Mouse (Mus musculus) hindbrain, embryonic 12.5 days (tissue): Measurements from ENCODE around the gene 1520401A03Rik. TPM values are rescaled to one million over a fixed set of nuclear protein-coding genes. Genes with fewer than 3 reads are reported as not detected.

Experiments
- ATAC-seq: fragments of 200-750 bp; cut with Nextera tagmentation; 2 replicates; pipeline ENCODE4 v1.8.0; 2017; ENCODE audit warnings: moderate TSS enrichment; ENCODE audit not compliant: low FRiP score
- H3K27ac ChIP-seq: fragments of 300-500 bp; sonication (generic); 2 replicates; pipeline ENCODE4 v1.5.1; 2016; ENCODE audit warnings: mild to moderate bottlenecking
- H3K27me3 ChIP-seq: fragments of 300-500 bp; sonication (generic); 2 replicates; pipeline ENCODE4 v1.6.1; 2016; ENCODE audit warnings: mild to moderate bottlenecking
- H3K36me3 ChIP-seq: fragments of 300-500 bp; sonication (generic); 2 replicates; pipeline ENCODE4 v1.6.1; 2016; ENCODE audit warnings: mild to moderate bottlenecking
- H3K4me1 ChIP-seq: fragments of 300-500 bp; sonication (generic); 2 replicates; pipeline ENCODE4 v1.6.1; 2016
- H3K4me2 ChIP-seq: fragments of 300-500 bp; sonication (generic); replicated peaks from 2 replicates; pipeline ENCODE4 v1.6.1; 2016; ENCODE audit warnings: mild to moderate bottlenecking
- H3K4me3 ChIP-seq: fragments of 300-500 bp; sonication (generic); 2 replicates; pipeline ENCODE4 v1.5.1; 2016; ENCODE audit warnings: mild to moderate bottlenecking
- H3K9ac ChIP-seq: fragments of 300-500 bp; sonication (generic); 2 replicates; pipeline ENCODE4 v1.6.1; 2016; ENCODE audit warnings: mild to moderate bottlenecking, moderate library complexity
- H3K9me3 ChIP-seq: fragments of 300-500 bp; sonication (generic); replicated peaks from 2 replicates; pipeline ENCODE4 v1.6.1; 2016; ENCODE audit warnings: mild to moderate bottlenecking
- WGBS: fragments of 180-500 bp; shearing (Covaris S2); methylation state at CpG from one replicate; pipeline ENCODE4 v1.1.7; 2016; 5-methylcytosine and 5-hydroxymethylcytosine counted together
- polyA plus RNA-seq: library from polyadenylated mRNA; unstranded; fragments of >200 nt; fragmentation: Nextera tagmentation; extraction: Ambion mirVana; gene quantifications from 2 replicates; pipeline ENCODE4 v1.2.1, GENCODE M21; 2016

1520401A03Rik gene
- polyA plus RNA-seq, 1 experiment from 2014 or later: 0.21 TPM

DNA sequence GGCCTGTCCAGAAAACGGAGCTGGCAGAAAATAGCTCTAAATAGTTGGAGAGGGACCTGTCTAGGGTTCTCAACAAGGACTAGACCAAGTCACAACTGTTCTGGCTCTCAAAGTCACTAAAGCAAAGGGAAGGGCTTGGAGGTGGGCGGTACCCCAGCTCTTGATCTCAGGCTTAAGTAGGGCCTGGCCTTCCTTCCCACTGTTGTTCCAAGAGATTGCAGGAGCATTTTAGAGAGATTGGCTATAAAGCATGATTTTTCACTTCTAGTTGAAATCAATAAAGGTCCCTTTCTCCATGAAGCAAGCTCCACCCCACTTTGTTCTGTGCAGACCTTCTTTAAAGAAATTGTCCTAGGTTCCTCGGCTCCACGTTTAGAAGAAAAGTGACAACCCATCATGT, 2.9 kb upstream of the 1520401A03Rik start:
- Histone ChIP-seq H3K9me3 (no peaks in the 10 kb centered on the region), H3K27ac (0 out of 2 replicates have a peak overlapping the region, but pooled peaks have one; percentile 35)

DNA sequence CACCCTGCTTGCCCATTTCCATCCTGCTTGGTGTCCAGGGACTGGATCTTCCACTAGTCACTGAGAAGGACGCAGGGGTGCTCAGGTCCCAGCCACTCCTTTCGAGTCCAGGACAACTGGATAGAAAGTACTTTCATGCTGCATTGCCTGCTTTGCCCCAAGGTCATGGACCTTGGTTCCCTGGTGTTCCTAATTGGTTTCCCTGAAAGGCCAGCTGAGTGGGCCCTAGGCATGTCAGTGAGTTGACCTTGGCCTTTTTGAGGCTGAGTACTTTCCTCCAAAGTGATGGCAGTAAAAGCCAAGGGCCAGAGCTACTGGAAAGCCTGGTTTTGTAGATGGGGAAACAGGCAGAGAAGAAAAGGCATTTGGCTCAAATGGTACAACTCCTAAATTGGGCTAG, 697 bp downstream of the 1520401A03Rik start:
- Histone ChIP-seq H3K27me3 (no peaks in the 10 kb centered on the region), H3K36me3 (no peaks in the 10 kb centered on the region), H3K9ac (no peak overlapping the region), H3K4me3 (no peak overlapping the region), H3K4me1 (peaks cover 5% of the 10 kb centered on the region; the same call in 1 of the 2 replicates), H3K27ac (no peak overlapping the region), H3K4me2 (no peak overlapping the region), H3K9me3 (no peaks in the 10 kb centered on the region)
- no peak for ATAC-seq
- WGBS: 73% methylated on average over 2 of the region's 2 CpGs

More for the DNA sequence above, 2.9 kb upstream of the 1520401A03Rik start:
- Histone ChIP-seq H3K4me1 (peaks cover 5% of the 10 kb centered on the region; the same call in 1 of the 2 replicates), H3K36me3 (no peaks in the 10 kb centered on the region), H3K4me2 (peak overlapping the region; percentile 97), H3K27me3 (no peaks in the 10 kb centered on the region), H3K4me3 (peak overlapping the region; percentile 88), H3K9ac (no peak overlapping the region)
- ATAC-seq: no peak; the same call in 1 of the 2 replicates
- 64% methylated on average over 4 of the region's 4 CpGs for WGBS

DNA sequence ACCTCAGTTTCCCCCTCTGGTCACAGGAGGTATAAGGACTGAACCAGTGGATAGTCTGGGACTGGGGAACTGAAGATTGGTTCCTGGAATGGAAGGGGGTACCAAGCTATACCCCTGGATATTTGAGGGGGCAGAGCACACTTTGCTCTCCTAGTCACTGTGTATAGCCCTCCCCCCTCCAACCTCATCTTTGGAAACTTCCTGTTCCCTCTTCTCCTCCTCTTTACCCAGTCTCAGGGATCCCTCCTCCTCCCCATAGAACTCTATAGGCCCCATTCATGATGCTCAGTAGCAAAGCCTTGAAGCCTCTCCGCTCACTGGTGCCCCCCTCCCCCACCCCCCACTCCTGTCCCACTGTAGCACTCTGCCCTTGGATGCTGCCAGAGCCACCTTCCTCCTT, 3.1 kb downstream of the 1520401A03Rik start:
- Histone ChIP-seq H3K36me3 (no peaks in the 10 kb centered on the region), H3K9ac (no peak overlapping the region), H3K27me3 (0 out of 2 replicates have a peak, but pooled peaks cover under 1% of the 10 kb centered on the region), H3K4me2 (no peak overlapping the region), H3K27ac (no peak overlapping the region), H3K9me3 (no peaks in the 10 kb centered on the region), H3K4me1 (no peaks in the 10 kb centered on the region), H3K4me3 (no peak overlapping the region)
- WGBS: 11% methylated on average over 1 of the region's 1 CpGs
- ATAC-seq: no peak

DNA sequence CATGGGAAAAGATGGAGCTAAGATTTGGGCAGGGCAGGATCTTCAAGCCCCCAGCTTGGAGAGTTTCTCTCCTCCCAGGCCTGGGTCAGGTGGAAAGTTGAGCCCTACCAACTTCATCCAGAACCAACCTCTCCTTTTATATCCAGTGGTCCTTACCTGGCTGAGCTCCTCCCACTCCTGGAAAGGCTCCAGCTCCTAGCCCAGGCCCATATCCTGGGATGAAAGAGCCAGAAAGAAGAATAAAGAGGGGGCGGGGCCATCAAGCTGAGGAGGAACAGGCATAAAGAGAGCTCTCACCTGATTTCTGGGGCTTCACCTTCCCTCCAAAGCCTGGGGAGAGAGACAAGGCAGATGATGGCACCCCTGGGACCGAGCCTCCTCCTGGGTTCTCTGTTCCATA, 5.6 kb downstream of the 1520401A03Rik start:
- Histone ChIP-seq H3K4me3 (no peak overlapping the region), H3K27me3 (0 out of 2 replicates have a peak, but pooled peaks cover 2% of the 10 kb centered on the region), H3K36me3 (no peaks in the 10 kb centered on the region), H3K4me1 (no peaks in the 10 kb centered on the region), H3K4me2 (no peak overlapping the region), H3K27ac (no peak overlapping the region), H3K9ac (no peak overlapping the region), H3K9me3 (no peaks in the 10 kb centered on the region)
- 53% methylated on average over 2 of the region's 2 CpGs for WGBS
- ATAC-seq: no peak

DNA sequence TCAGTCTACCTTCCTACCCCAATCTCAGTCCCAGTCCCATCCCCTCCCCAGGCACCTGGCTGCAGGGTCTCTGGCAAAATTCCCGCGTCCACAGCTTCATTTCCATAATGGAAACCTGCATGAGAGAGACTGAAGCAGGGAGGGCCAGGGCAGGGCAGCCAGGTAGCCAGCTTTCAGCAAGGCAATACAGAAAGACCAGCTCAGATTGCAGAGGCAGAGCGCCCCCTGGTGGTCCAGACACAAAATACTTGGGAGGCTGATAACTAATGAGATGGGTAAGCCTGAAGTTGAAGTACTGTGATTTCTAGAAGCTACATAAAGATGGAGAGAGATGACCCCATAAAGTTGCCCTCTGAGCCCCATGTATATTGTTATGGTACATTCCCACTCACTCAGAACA, 16.4 kb downstream of the 1520401A03Rik start:
- WGBS: 2% methylated on average over 3 of the region's 3 CpGs
- H3K4me3 ChIP-seq: no peak overlapping the region
- H3K9ac ChIP-seq: no peak overlapping the region
- peak; percentile 39; the same call in 1 of the 2 replicates for ATAC-seq
- H3K9me3 ChIP-seq: no peaks in the 10 kb centered on the region
- H3K36me3 ChIP-seq: no peaks in the 10 kb centered on the region
- no peak overlapping the region for H3K4me2 ChIP-seq
- no peak overlapping the region for H3K27ac ChIP-seq
- H3K27me3 ChIP-seq: peaks cover 9% of the 10 kb centered on the region; the same call in 1 of the 2 replicates
- H3K4me1 ChIP-seq: peaks cover 5% of the 10 kb centered on the region

DNA sequence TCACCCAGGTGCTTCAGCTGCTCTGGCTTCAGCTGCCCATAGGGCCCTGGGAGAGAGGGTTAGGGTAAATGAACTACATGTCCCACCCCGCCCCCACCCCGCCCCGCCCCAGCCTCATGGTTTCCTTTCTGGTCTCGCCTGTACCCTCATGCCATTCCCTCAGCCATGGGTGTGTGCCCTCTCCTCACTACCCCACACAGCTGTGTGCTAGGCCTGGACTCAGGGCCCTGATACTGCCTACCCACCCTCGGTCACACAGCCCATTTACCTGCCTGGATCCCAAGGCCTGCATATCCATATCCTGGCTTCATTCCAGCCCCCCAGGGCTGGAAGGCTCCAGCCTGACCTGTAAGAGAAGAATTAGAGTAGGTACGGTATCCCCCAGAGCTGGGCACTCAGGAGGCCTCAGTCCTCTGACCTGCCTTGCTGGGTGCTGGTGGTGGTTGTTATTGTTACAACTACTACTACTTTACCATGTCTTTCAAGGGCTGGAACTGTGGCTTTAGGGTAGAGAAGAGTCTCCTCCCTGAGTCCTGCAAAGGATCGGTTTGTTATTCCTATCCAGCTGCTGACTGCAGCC, 17.0 kb downstream of the 1520401A03Rik start:
- H3K4me2 ChIP-seq: no peak overlapping the region

DNA sequence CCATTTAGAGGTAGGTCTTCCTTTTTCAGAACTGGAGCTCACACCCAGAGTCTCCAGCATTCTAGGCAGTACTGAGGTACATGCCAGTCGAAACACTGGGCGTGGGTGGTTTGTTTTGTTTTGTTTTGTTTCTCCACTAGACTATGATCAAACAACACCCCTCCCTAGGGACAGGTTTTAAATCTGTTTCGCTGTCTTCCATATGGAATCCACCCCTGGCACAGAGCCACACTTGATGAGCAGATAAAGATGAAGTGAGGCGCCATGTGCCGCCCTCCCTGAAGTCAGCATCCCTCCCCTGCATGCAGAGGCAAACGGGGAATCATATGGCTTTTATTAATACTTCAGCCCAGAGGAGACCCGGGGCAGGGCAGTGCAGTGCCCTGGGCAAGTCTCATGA, 17.8 kb downstream of the 1520401A03Rik start:
- Histone ChIP-seq H3K9me3 (no peaks in the 10 kb centered on the region), H3K9ac (no peak overlapping the region), H3K4me3 (no peak overlapping the region), H3K36me3 (no peaks in the 10 kb centered on the region), H3K4me1 (peaks cover 5% of the 10 kb centered on the region), H3K4me2 (no peak overlapping the region), H3K27ac (no peak overlapping the region), H3K27me3 (peaks cover 18% of the 10 kb centered on the region)
- WGBS: 45% methylated on average over 7 of the region's 7 CpGs
- ATAC-seq: no peak

More for the DNA sequence above, 17.0 kb downstream of the 1520401A03Rik start:
- H3K27me3 ChIP-seq: peaks cover 15% of the 10 kb centered on the region; the same call in 1 of the 2 replicates
- no peaks in the 10 kb centered on the region for H3K36me3 ChIP-seq
- WGBS: 79% methylated on average over 7 of the region's 7 CpGs
- H3K27ac ChIP-seq: no peak overlapping the region
- H3K4me1 ChIP-seq: peaks cover 5% of the 10 kb centered on the region
- peak; percentile 44; the same call in 1 of the 2 replicates for ATAC-seq
- H3K9ac ChIP-seq: no peak overlapping the region
- H3K4me3 ChIP-seq: no peak overlapping the region
- no peaks in the 10 kb centered on the region for H3K9me3 ChIP-seq

DNA sequence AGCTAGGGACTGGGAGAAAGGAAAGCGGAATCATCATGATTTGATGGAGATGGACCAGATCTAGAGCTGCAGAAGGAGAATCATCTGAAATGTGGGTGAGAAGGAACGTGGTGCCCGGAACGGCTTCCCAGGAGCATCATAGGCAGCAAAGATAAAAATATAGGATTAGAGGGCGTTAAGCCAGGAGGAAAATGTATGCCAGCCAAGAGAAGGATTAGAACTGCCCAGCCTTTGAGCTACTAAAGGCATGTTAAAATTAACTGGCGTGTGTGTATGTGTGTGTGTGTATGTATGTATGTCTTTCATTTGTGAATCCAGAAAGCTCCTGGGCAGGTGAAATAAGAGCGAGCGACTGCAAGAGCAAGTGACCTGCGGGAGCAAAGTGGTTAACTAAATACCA, 19.3 kb downstream of the 1520401A03Rik start:
- H3K4me3 ChIP-seq: no peak overlapping the region
- H3K9me3 ChIP-seq: no peaks in the 10 kb centered on the region
- no peak overlapping the region for H3K9ac ChIP-seq
- 88% methylated on average over 9 of the region's 9 CpGs for WGBS
- no peak for ATAC-seq
- peaks cover 11% of the 10 kb centered on the region for H3K4me1 ChIP-seq
- H3K27ac ChIP-seq: no peak overlapping the region
- H3K36me3 ChIP-seq: no peaks in the 10 kb centered on the region
- peaks cover 31% of the 10 kb centered on the region for H3K27me3 ChIP-seq
- H3K4me2 ChIP-seq: no peak overlapping the region

DNA sequence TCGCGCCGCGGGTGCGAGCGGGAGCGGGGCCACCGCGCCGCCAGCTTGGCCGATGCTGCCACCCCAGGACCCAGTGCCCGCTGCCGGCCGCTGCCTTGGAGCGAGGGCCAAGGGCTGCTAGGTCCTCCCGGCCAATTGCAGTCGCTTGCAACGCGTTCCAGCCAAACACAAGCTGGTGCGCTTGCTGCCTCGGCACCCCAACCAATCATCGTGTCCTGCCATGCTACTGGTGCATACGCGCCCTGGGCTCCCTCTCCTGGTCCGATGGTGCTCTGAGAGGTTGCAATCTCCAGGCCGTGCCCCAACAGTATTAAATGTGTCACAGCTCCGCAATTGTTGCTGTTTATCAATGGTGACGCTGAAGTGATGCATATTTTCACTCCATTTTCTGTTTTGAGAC, 22.5 kb downstream of the 1520401A03Rik start:
- WGBS: 1% methylated on average over 28 of the region's 28 CpGs
- Histone ChIP-seq H3K27me3 (peaks cover 43% of the 10 kb centered on the region), H3K4me1 (peaks cover 9% of the 10 kb centered on the region), H3K4me3 (peak overlapping the region; percentile 76), H3K9me3 (no peaks in the 10 kb centered on the region), H3K4me2 (peak overlapping the region; percentile 100), H3K36me3 (no peaks in the 10 kb centered on the region), H3K9ac (peak overlapping the region; percentile 70), H3K27ac (no peak overlapping the region)
- ATAC-seq: peak; percentile 96

DNA sequence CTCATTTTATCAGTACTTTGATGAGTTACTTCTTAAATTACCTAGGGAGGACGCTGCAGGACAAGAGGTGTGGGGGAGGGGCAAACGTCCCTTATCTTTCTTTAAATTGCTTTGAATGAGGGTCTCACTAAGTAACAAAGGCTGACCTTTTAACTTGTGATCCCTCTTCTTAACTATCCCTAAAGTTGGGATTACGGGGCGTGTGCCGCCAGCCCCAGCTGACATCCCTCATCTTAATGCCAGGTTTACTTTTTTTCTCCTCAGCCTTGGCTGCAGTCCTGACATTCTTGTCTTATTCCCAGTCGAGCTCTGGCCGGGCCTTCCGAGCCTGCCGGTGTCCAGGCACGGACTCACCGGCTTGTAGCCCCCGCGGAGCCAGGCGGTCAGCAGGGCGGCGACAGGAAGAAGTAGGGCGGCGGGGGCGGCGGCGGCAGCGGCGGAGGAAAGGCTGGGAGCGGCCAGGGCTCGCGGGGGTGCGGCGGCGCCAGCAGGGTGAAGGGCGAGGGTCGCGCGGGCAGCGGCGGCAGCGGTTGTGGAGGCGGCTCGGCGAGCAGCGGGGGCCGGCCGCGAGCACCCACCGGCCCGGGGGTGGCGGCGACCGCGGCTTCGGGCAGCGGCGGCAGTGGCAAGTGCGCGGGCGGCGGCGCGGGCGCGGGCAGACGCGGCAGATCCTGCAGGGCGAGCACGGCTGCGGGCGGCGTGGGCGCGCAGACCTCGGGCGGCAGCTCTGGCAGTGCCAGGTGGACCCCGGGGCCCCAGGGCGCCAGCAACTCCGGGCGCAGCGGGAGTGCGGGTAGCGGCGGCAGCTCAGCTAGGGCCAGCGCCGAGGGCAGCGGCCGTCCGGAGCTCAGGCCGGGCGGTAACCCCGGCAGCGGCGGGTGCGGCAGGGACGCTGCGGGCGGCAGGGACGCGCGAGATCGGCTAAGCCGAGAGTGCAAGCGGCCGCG, 23.2 kb downstream of the 1520401A03Rik start:
- H3K9me3 ChIP-seq: no peaks in the 10 kb centered on the region
- peak; percentile 63 for ATAC-seq
- peak overlapping the region; percentile 100 for H3K4me2 ChIP-seq
- H3K27me3 ChIP-seq: peaks cover 43% of the 10 kb centered on the region
- peak overlapping the region; percentile 76 for H3K4me3 ChIP-seq
- under 1% methylated on average over 60 of the region's 101 CpGs for WGBS
- H3K27ac ChIP-seq: peak overlapping the region; percentile 35; the same call in 1 of the 2 replicates
- peak overlapping the region; percentile 70 for H3K9ac ChIP-seq
- H3K4me1 ChIP-seq: peaks cover 6% of the 10 kb centered on the region; the same call in 1 of the 2 replicates
- H3K36me3 ChIP-seq: no peaks in the 10 kb centered on the region

DNA sequence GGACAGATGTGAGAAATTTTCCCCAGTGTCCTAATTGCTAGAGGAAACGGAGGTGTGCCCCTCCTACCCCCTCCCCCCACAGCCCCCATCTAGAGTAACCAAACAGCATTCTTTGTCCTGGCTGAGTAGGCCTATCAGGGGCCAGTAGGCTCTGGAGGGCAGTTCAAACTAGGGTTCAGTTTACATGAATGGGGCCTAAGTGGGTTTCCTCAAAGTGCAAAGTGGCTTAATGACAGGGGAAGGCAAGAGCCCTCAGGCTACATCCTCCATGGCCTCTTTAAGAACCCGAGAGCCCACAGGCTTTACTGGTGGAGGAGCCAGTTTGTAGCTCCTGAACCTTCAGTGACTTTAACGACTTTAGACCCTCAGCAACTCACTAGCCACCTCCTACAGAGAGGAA, 26.8 kb downstream of the 1520401A03Rik start:
- no peak overlapping the region for H3K4me2 ChIP-seq
- no peak overlapping the region for H3K4me3 ChIP-seq
- H3K9me3 ChIP-seq: no peaks in the 10 kb centered on the region
- no peak overlapping the region for H3K27ac ChIP-seq
- no peak for ATAC-seq
- H3K27me3 ChIP-seq: peaks cover 38% of the 10 kb centered on the region
- H3K36me3 ChIP-seq: no peaks in the 10 kb centered on the region
- peaks cover 6% of the 10 kb centered on the region; the same call in 1 of the 2 replicates for H3K4me1 ChIP-seq
- no peak overlapping the region for H3K9ac ChIP-seq
- WGBS: 10% methylated on average over 3 of the region's 3 CpGs

DNA sequence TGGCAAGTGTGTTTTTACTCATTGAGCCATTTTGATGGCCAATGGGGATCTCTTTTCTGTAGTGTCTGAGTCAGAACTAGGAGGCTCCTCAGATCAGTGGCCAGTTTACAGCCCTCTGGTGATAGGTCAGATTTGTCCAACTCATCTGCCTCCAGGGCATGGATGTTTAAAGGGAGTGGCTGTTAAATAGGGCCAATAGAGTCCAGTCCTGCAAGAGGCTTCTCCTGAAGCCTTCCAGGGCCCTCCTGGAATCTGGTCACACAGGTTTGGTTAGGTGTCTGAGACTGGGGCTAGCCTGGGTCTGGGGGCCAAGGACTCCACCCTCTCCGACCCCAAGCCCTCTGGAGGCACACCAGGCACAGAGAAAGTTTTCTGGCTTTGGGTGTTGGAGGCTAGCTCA, 28.1 kb downstream of the 1520401A03Rik start:
- peaks cover 32% of the 10 kb centered on the region for H3K27me3 ChIP-seq
- H3K4me3 ChIP-seq: no peak overlapping the region
- H3K9me3 ChIP-seq: no peaks in the 10 kb centered on the region
- no peak overlapping the region for H3K27ac ChIP-seq
- 88% methylated on average over 1 of the region's 1 CpGs for WGBS
- peaks cover 6% of the 10 kb centered on the region; the same call in 1 of the 2 replicates for H3K4me1 ChIP-seq
- H3K4me2 ChIP-seq: no peak overlapping the region
- no peaks in the 10 kb centered on the region for H3K36me3 ChIP-seq
- ATAC-seq: no peak
- H3K9ac ChIP-seq: no peak overlapping the region
